Mouse (Mus musculus) brain, adult 2 months (tissue): ENCODE measurements at regions not wholly inside any gene's neighbourhood (a gene's known extent, or its start where the extent isn't known, plus 50 kb on each side); places are given as distances from the start of the nearest gene placed in this dataset.

Source experiments
- DNase-seq: peaks from one replicate; pipeline ENCODE4 v3.0.0; 2011; ENCODE audit warnings: low read depth, low spot score

DNA sequence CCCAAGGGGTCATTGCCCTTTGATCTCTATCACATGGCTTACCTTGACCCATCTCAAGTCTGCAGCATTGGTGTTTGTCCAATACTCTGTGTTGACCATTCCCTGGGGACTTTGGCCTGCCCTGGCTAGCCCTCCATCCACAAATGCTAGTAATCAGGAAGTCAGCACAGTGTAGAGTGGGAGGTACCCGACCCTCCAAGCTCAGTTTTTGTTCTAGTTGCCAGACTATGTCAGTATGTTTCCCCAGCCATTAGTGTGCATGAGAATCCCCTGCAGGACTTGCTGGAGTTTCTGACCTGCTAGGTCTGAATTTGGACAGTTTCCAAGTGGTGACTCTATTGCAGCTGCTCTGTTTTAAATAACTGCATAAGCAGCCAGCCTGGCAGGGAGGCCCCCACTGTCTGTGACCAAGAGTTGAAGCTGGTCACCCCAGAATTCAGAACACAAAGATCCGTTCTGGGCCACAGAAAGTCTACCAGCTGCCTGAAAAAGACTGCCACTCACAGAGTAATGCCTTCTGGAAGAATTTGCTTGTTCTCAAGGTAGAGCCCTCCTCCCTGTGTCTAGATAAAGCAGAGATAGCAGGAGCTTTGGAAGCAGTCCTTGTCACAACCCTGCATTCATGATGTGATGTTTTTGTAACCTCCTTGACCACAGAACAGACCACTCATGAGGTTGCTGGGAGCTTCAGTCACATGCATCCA lies 118.0 kb upstream of the Slc22a23 start:
- DNase-seq = peak; percentile 35

DNA sequence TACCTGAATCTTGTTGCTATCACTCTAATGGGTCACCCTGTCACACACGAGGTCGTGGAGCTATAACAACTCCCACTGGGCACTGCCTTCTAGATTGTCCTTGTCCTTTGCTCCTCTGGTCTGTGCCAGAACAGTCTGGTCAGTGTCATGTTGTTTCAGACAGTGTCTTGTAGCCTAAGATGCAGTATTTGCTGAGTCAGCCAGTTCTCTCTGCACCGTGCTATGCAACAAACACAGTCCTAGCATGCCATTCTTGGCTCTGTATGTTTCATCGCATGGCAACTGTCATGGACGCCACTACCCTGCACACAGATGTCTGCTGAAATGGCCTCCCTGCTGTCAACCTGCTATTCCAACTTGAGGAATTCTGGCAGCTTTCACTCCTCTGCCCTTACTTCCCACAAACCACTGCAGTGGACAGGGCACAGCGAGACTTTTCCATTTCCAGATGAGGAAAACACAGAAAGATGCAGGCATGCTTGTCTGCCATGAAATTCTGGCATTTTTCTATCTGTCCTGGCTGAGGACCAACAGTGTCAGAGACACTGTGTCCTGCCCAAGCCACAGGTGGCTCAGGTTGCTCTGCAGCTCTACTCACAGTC lies 117.3 kb upstream of the Slc22a23 start:
- DNase-seq = no peak

DNA sequence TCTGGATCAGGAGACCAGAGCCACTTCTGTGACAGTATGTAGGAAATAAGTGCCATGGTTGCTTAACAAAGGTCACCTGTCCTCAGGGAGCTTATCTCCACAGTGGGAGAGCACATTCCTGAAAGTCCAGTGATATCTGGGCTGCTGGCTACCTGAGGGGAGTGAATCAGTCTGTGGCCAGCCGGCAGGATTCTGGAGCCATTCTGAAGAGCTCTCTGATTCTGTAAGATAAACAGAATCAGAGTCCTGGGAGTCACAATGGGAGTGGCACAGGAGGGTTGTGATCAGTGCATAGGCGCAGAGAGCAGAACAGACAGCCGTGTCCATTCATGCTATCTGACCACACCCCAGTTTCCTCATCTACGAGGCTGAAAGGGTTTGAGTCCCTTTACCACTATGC lies 116.0 kb upstream of the Slc22a23 start:
- no peak for DNase-seq

DNA sequence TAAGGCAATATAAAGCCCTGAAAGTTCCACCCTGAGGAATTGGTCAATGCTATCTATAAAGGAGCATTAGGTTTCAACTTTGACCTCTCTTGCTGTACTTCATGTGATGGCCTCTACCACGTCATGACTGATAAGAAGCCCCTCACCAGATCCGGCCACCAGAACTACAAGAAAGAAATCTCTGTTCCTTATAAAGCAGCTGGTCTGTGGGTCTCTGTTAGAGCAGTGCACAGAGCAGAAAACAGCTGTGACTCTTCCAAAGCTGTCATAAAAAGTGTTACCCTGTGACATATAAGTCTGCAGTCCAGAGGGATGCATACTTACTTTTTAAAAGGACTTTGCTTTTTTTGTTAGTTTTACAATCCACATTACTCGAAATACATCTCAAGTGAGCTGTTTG lies 111.1 kb upstream of the Slc22a23 start:
- no peak for DNase-seq

GRCm38 (mm10) chr13:34446806-34447205 lies 101.8 kb upstream of the Slc22a23 start:
- DNase-seq = no peak

DNA sequence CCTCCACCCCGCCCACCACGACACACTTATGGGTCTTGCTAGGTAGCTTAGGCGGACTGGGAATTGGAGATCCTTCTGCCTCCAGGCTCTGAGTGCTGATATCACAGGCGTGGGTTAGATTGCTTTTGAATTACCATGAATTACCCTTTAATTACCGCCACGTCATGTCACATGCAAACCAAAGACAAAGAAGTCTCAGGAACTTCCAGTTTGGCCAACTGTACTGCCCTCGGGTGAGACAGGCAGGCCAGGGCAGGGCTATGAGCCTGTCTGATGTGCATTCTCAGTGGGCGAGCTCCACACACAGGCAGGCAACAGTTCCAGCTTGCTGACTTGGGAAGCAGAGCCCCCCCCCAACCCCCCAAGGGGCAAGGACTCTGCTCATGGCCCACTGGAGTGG lies 101.3 kb upstream of the Slc22a23 start:
- no peak for DNase-seq

DNA sequence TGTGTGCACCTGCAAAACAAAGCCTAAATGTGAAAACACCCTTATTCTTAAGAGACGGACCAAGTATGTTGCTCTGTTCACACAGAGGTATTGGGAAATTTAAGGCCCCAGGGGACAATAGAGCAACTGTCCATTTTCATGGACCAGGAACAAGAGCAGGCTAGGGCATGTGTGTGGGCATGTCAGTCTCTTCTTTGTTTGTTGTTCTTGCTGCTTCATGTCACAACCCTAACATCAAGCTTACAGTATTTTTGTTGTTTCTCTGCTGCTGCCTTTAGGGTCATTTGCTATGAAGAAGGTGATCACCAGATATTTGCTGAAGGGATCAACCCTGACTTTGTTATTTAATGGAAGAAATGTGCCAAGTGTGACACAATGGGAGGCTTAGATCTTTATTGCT lies 96.4 kb upstream of the Slc22a23 start:
- DNase-seq = no peak

DNA sequence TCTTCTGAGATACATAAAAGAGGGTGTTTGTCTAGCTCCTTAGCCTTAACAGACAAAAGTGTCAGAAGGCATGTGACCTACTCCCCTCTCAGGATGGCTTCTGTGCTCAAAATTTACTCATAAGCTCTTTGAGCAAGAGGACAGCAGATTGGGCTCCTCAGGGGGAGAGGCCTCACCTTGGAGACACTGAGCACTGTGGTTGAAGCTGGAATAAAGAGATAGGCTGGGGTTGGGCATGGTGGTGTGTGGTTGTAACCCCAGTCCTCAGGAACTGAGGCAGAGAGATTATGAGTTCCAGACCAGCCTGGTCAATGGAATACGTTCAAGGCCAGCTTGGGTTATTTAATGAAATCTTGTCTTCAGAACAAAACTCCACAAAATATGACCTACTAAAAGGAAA lies 82.5 kb upstream of the Slc22a23 start:
- DNase-seq = no peak

DNA sequence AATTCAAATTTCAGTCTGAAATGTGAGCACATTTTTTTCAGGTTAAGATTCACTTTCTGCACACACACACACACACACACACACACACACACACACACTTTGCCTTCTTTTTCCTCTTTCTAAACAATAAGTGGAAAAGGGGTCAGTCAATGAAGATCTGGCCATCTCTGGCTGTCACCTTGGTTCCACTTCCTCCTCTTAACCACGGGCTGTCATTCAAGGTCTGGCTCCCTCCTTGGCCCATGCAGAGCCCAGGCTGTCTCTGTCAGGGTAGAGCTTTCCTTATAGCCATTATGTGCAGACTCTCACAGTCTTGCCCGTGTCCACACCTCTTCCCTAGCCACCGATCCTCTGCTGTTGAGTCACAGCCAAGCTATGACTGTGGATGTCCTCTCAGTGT lies 79.9 kb upstream of the Slc22a23 start:
- DNase-seq = no peak

DNA sequence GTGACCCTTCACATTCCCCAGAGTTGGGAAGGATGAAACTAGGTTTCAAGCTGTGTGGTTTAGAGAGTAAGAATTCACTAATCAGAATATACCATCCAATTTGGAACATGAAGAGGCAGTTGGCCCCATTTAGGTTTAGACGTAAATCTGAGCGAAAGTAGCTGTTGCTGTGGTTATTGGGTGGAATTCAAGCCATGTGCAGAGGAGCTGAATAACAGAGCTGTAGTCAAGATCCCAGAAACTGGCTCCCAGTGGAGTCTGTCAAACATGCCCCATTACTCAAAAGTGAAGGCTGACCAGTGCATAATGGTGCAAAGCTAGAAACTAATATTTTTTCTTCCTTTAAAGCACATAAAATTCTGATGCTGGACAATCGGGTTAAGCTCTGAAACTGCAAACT lies 76.7 kb upstream of the Slc22a23 start:
- DNase-seq = peak; percentile 26

GRCm38 (mm10) chr13:34420341-34421156 lies 75.6 kb upstream of the Slc22a23 start:
- no peak for DNase-seq

DNA sequence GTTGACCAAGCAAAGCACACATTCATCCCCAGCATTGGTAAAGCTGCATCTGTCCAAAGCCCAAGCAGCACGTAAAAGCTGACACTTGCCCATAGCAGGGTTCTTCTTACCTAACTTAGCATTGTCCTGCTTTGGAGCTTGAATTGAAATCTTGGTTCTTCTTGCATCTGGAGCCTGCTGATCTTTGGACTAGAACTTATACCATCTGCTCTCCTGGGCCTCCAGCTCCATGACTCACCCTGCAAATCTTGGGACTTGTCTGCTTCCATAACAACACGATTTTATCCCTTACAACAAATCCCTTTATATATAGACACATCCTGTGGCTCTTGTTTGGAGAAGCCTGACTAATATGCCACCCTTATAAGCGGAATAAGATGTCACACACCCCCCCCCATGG lies 74.1 kb upstream of the Slc22a23 start:
- peak; percentile 69 for DNase-seq

GRCm38 (mm10) chr13:34416603-34417002 lies 71.6 kb upstream of the Slc22a23 start:
- DNase-seq = no peak

GRCm38 (mm10) chr13:34414533-34414932 lies 69.6 kb upstream of the Slc22a23 start:
- no peak for DNase-seq

GRCm38 (mm10) chr13:34408669-34409055 lies 63.7 kb upstream of the Slc22a23 start:
- peak; percentile 36 for DNase-seq

- peak; percentile 85 for DNase-seq
These were observed 63.2 kb upstream of the Slc22a23 start for GRCm38 (mm10) chr13:34408007-34408668.

- DNase-seq = no peak
These were observed 61.3 kb upstream of the Slc22a23 start for GRCm38 (mm10) chr13:34406291-34406690.

DNA sequence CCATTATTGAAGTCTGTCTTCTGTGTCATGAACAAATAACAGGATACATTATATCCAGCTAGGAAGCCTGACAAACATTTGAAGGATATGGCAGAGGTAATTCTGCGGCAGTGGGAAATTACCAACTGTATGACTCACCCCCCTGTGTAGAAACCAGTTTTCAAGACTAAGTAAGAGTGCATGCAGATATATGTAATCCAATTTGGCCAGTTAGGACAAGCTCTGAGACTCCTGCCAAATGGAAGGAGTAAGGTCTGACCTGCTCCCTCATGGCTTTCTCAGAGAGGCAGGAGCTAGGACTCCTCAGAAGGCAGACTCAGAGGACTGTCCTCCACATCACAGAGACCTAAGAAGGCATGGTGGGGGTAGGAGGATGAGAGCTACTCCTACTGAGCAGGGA lies 57.6 kb upstream of the Slc22a23 start:
- DNase-seq = no peak

- no peak for DNase-seq
These were observed 56.0 kb upstream of the Slc22a23 start for GRCm38 (mm10) chr13:34401031-34401430.

- no peak for DNase-seq
These were observed 53.9 kb upstream of the Slc22a23 start for GRCm38 (mm10) chr13:34398847-34399246.

DNA sequence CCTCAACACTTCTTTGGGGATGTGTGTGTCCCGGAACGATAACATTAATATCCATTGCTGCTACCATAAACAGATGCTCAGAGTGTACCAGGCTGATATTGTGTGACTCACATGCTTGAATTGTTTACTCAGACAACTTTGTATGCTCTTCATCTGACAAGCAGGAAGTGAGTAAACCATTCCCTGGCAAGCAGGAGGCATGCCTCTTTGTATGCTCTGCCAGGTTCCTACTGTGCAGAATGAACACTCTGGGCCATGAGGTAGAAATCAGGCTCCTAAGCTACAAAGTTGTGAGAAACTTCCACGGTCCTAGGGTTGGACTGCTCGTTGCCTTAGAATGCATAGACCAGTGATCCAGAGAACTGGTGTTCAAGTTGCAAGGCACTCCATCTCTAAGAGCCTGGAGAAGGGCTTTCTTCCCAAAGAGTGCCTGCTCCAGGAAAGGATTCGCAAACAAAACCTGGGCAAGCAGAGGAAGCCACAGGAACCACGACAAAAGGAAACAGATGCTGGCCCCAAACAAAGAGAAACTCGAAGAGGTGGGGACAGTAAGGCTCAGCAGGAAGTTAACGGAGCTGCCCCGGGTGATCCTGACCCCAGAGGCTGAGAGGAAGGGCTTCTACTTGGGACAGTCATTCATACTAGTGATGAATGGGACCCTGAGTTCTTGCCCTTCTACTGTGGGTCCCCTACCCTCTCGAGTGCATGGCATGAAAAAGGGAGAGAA lies 53.2 kb upstream of the Slc22a23 start:
- DNase-seq = peak; percentile 26

DNA sequence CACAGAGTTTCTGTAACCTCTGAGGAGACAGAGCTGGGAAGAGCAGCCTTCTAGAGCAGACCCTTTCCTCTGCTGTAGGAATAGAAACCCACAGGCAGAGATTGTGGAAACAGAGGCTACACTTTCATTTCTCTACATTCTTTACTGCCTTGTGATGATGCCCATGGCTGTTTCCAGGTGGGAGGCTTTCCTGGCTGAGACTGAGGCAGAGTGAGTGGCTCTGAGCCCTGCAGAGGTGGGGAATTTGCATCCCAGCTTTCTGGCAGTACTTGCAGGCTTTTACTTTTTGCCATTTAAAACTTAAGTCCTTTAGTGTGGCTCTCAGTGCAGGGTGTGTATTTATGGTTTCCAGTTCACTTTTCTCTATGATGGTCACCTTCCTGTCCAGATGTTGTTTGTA lies 50.5 kb upstream of the Slc22a23 start:
- DNase-seq = peak; percentile 50
